Mouse (Mus musculus) MEL (cell line): ENCODE data around the gene Pgbd5. TPM values are rescaled to one million over a fixed set of nuclear protein-coding genes. Genes with fewer than 3 reads are reported as not detected.

Experiments used
- DNase-seq: peaks from one replicate; pipeline ENCODE4 v3.0.0; 2011; ENCODE audit warnings: low read depth, low spot score
- H3K27ac ChIP-seq: 2 replicates; pipeline ENCODE4 v1.5.1; 2012; ENCODE audit warnings: low read depth, mild to moderate bottlenecking, control low read depth, low read length, moderate library complexity; ENCODE audit not compliant: control insufficient read depth
- H3K27me3 ChIP-seq, 2 experiments: fragments of 150-350 bp in 1 of 2; sonication (generic) in 1 of 2; 2 replicates each; pipeline ENCODE4 v1.6.1; 2012; ENCODE audit warnings: low read length in 2 of 2, mild to moderate bottlenecking in 2 of 2, improper control_type of control experiment in 1 of 2, moderate library complexity in 1 of 2; ENCODE audit not compliant: insufficient read depth in 2 of 2, control insufficient read depth in 1 of 2
- H3K36me3 ChIP-seq, 2 experiments: 2 replicates each; pipeline ENCODE4 v1.6.1; 2012 to 2014; ENCODE audit warnings: low read length in 2 of 2, improper control_type of control experiment in 1 of 2, inconsistent platforms in 1 of 2, mild to moderate bottlenecking in 1 of 2; ENCODE audit not compliant: insufficient read depth in 2 of 2, control insufficient read depth in 1 of 2
- H3K4me1 ChIP-seq, 2 experiments: fragments of 150-350 bp in 1 of 2; sonication (generic) in 1 of 2; 2 replicates each; pipeline ENCODE4 v1.6.1; 2012; ENCODE audit warnings: low read length in 2 of 2, improper control_type of control experiment in 1 of 2, mild to moderate bottlenecking in 1 of 2; ENCODE audit not compliant: insufficient read depth in 2 of 2, control insufficient read depth in 1 of 2
- H3K4me3 ChIP-seq, 2 experiments: fragments of 150-350 bp in 1 of 2; sonication (generic) in 1 of 2; 2 replicates each; pipeline ENCODE4 v1.5.1; 2012; ENCODE audit warnings: low read depth in 2 of 2, low read length in 2 of 2, mild to moderate bottlenecking in 2 of 2, moderate library complexity in 2 of 2, control low read depth in 1 of 2, improper control_type of control experiment in 1 of 2; ENCODE audit not compliant: control insufficient read depth in 1 of 2, insufficient read depth in 1 of 2
- H3K79me2 ChIP-seq: 2 replicates; pipeline ENCODE4 v1.6.1; 2012; ENCODE audit warnings: mild to moderate bottlenecking, low read length, moderate library complexity; ENCODE audit not compliant: control insufficient read depth, poor library complexity, insufficient read depth
- H3K9ac ChIP-seq: 2 replicates; pipeline ENCODE4 v1.6.1; 2012; ENCODE audit warnings: low read depth, mild to moderate bottlenecking, control low read depth, low read length, moderate library complexity; ENCODE audit not compliant: control insufficient read depth, poor library complexity, severe bottlenecking
- H3K9me3 ChIP-seq: fragments of 150-350 bp; sonication (generic); replicated peaks from 2 replicates; pipeline ENCODE4 v1.6.1; 2012; ENCODE audit warnings: mild to moderate bottlenecking, low read length, improper control_type of control experiment, moderate library complexity; ENCODE audit not compliant: insufficient read depth
- CHD1 ChIP-seq: IDR thresholded peaks from 2 replicates; pipeline ENCODE4 v1.6.1; 2012; ENCODE audit warnings: low read depth, mild to moderate bottlenecking, inconsistent platforms, low read length, improper control_type of control experiment
- CTCF ChIP-seq, 3 experiments: IDR thresholded peaks in 2 of 3; conservative IDR thresholded peaks in 1 of 3; 2 replicates each; pipeline ENCODE4 v1.5.1; 2011 to 2012; ENCODE audit warnings: low read length in 3 of 3, low read depth in 2 of 3, mild to moderate bottlenecking in 2 of 3, improper control_type of control experiment in 1 of 3, inconsistent platforms in 1 of 3, mixed read lengths in 1 of 3, moderate library complexity in 1 of 3; ENCODE audit not compliant: control insufficient read depth in 1 of 3, insufficient read depth in 1 of 3, poor library complexity in 1 of 3, severe bottlenecking in 1 of 3
- E2F4 ChIP-seq: IDR thresholded peaks from 2 replicates; pipeline ENCODE4 v1.6.1; 2011; ENCODE audit warnings: low read depth, low read length, improper control_type of control experiment, borderline replicate concordance
- EP300 ChIP-seq, 2 experiments: IDR thresholded peaks; 2 replicates each; pipeline ENCODE4 v1.6.1; 2011; ENCODE audit warnings: improper control_type of control experiment in 2 of 2, low read length in 2 of 2, low read depth in 1 of 2, mild to moderate bottlenecking in 1 of 2
- ETS1 ChIP-seq: IDR thresholded peaks from 2 replicates; pipeline ENCODE4 v1.6.1; 2012; ENCODE audit warnings: low read depth, mild to moderate bottlenecking, inconsistent platforms, low read length, improper control_type of control experiment, moderate library complexity
- GABPA ChIP-seq: IDR thresholded peaks from 2 replicates; pipeline ENCODE4 v1.6.1; 2012; ENCODE audit warnings: low read depth, mild to moderate bottlenecking, inconsistent platforms, low read length, improper control_type of control experiment, moderate library complexity
- HCFC1 ChIP-seq: IDR thresholded peaks from 2 replicates; pipeline ENCODE4 v1.6.1; 2012; ENCODE audit warnings: low read depth, mild to moderate bottlenecking, inconsistent platforms, low read length, improper control_type of control experiment, moderate library complexity
- JUND ChIP-seq: IDR thresholded peaks from 2 replicates; pipeline ENCODE4 v1.6.1; 2011; ENCODE audit warnings: low read depth, mild to moderate bottlenecking, improper control_type of control experiment, low read length
- MYB ChIP-seq: IDR thresholded peaks from 2 replicates; pipeline ENCODE4 v1.6.1; 2011; ENCODE audit warnings: mild to moderate bottlenecking, low read depth, low read length, improper control_type of control experiment
- MYC ChIP-seq: IDR thresholded peaks from 2 replicates; pipeline ENCODE4 v1.6.1; 2011; ENCODE audit warnings: low read depth, mild to moderate bottlenecking, low read length, improper control_type of control experiment, moderate library complexity
- NELFE ChIP-seq: IDR thresholded peaks from 2 replicates; pipeline ENCODE4 v1.6.1; 2011; ENCODE audit warnings: low read depth, low read length, improper control_type of control experiment
- NRF1 ChIP-seq: IDR thresholded peaks from 2 replicates; pipeline ENCODE4 v1.6.1; 2014; ENCODE audit warnings: low read depth, mild to moderate bottlenecking, inconsistent platforms, low read length, improper control_type of control experiment, moderate library complexity; ENCODE audit not compliant: poor library complexity, insufficient read depth, severe bottlenecking
- POLR2A ChIP-seq, 2 experiments: IDR thresholded peaks; 2 replicates each; pipeline ENCODE4 v1.6.1; 2011 to 2012; ENCODE audit warnings: low read length in 2 of 2, mild to moderate bottlenecking in 2 of 2, control low read depth in 1 of 2, improper control_type of control experiment in 1 of 2, low read depth in 1 of 2, moderate library complexity in 1 of 2; ENCODE audit not compliant: control insufficient read depth in 1 of 2, insufficient read depth in 1 of 2, poor library complexity in 1 of 2
- SMC3 ChIP-seq: IDR thresholded peaks from 2 replicates; pipeline ENCODE4 v1.6.1; 2011; ENCODE audit warnings: low read depth, low read length, improper control_type of control experiment
- TAL1 ChIP-seq: IDR thresholded peaks from 2 replicates; pipeline ENCODE4 v1.6.1; 2012; ENCODE audit warnings: mild to moderate bottlenecking, inconsistent platforms, low read length, moderate library complexity, mixed read lengths
- TCF12 ChIP-seq: IDR thresholded peaks from 2 replicates; pipeline ENCODE4 v1.6.1; 2014; ENCODE audit warnings: low read depth, mild to moderate bottlenecking, inconsistent platforms, low read length, improper control_type of control experiment, moderate library complexity
- USF2 ChIP-seq, 2 experiments: IDR thresholded peaks; 2 replicates each; pipeline ENCODE4 v1.6.1; 2011 to 2012; ENCODE audit warnings: improper control_type of control experiment in 2 of 2, low read length in 2 of 2, borderline replicate concordance in 1 of 2, inconsistent platforms in 1 of 2, low read depth in 1 of 2, mild to moderate bottlenecking in 1 of 2; ENCODE audit not compliant: insufficient read depth in 1 of 2
- ZC3H11A ChIP-seq: IDR thresholded peaks from 2 replicates; pipeline ENCODE4 v1.6.1; 2012; ENCODE audit warnings: low read depth, mild to moderate bottlenecking, inconsistent platforms, low read length, improper control_type of control experiment
- ZNF384 ChIP-seq: IDR thresholded peaks from 2 replicates; pipeline ENCODE4 v1.6.1; 2012; ENCODE audit warnings: low read depth, mild to moderate bottlenecking, inconsistent platforms, low read length, improper control_type of control experiment
- polyA plus RNA-seq, 2 experiments: library from polyadenylated mRNA; stranded (reverse) in 1 of 2; unstranded in 1 of 2; fragments of >175 nt in 1 of 2; fragments of >200 nt in 1 of 2; gene quantifications; 2 replicates each; pipeline versions ENCODE4 v1.2.1 to v1.2.4; 2012; ENCODE audit warnings: low replicate concordance in 2 of 2, low read depth in 1 of 2; ENCODE audit not compliant: insufficient read length in 2 of 2, insufficient read depth in 1 of 2, missing spikeins in 1 of 2
- total RNA-seq: library from RNA; depleted of rRNA; stranded (reverse); fragments of 300-350 nt; gene quantifications from 2 replicates; pipeline ENCODE4 v1.2.3, GENCODE M21; 2012

The Pgbd5 gene
- total and polyA plus RNA-seq, 3 experiments = not detected

- Histone ChIP-seq H3K79me2 (no peaks in the 10 kb centered on the region), H3K4me1 (no peaks in the 10 kb centered on the region), H3K27ac (no peak overlapping the region), H3K9me3 (no peaks in the 10 kb centered on the region), H3K27me3 (no peaks in the 10 kb centered on the region), H3K4me3 (no peak overlapping the region), H3K36me3 (no peaks in the 10 kb centered on the region), H3K9ac (no peak overlapping the region)
- TF ChIP-seq CHD1 = no peak
- no peak for TF ChIP-seq MYC
- no peak for TF ChIP-seq TCF12
- no peak for TF ChIP-seq CTCF (IDR thresholded peaks at IDR 0.05 in 2 of 3, conservative IDR thresholded peaks at IDR 0.05 in 1 of 3; ENCODE audit: control insufficient read depth in 1 of 3, insufficient read depth in 1 of 3, low read depth in 2 of 3, low read length in 3 of 3, poor library complexity in 1 of 3, severe bottlenecking in 1 of 3)
- TF ChIP-seq POLR2A (IDR thresholded peaks at IDR 0.05; ENCODE audit: control insufficient read depth in 1 of 2, insufficient read depth in 1 of 2, low read depth in 1 of 2, low read length in 2 of 2, poor library complexity in 1 of 2) = no peak
- no peak for DNase-seq
These were observed 96.3 kb downstream of the Pgbd5 start for GRCm38 (mm10) chr8:124343151-124343550.

GRCm38 (mm10) chr8:124340360-124341068 is 98.9 kb downstream of the Pgbd5 start:
- H3K36me3 ChIP-seq = no peaks in the 10 kb centered on the region
- no peak for DNase-seq
- no peak overlapping the region for H3K4me3 ChIP-seq
- no peaks in the 10 kb centered on the region for H3K79me2 ChIP-seq
- no peaks in the 10 kb centered on the region for H3K27me3 ChIP-seq
- no peak overlapping the region for H3K9ac ChIP-seq
- TF ChIP-seq EP300 (IDR thresholded peaks at IDR 0.05; ENCODE audit: low read depth in 1 of 2, low read length in 2 of 2) = no peak
- H3K9me3 ChIP-seq = no peaks in the 10 kb centered on the region
- no peaks in the 10 kb centered on the region for H3K4me1 ChIP-seq
- no peak overlapping the region for H3K27ac ChIP-seq

GRCm38 (mm10) chr8:124339742-124340141 is 99.7 kb downstream of the Pgbd5 start:
- Histone ChIP-seq H3K27ac (no peak overlapping the region), H3K9me3 (no peaks in the 10 kb centered on the region), H3K4me3 (no peak overlapping the region), H3K27me3 (no peaks in the 10 kb centered on the region), H3K9ac (no peak overlapping the region), H3K79me2 (no peaks in the 10 kb centered on the region), H3K4me1 (no peaks in the 10 kb centered on the region), H3K36me3 (no peaks in the 10 kb centered on the region)
- no peak for TF ChIP-seq NRF1
- TF ChIP-seq ZNF384 = no peak
- TF ChIP-seq EP300 (IDR thresholded peaks at IDR 0.05; ENCODE audit: low read depth in 1 of 2, low read length in 2 of 2) = no peak
- DNase-seq = no peak

GRCm38 (mm10) chr8:124336302-124336701 is 103.2 kb downstream of the Pgbd5 start:
- H3K4me3 ChIP-seq = no peak overlapping the region
- no peaks in the 10 kb centered on the region for H3K36me3 ChIP-seq
- TF ChIP-seq HCFC1 (no peak), ZC3H11A (no peak), JUND (no peak), NELFE (no peak), ETS1 (no peak), EP300 (IDR thresholded peaks at IDR 0.05; ENCODE audit: low read depth in 1 of 2, low read length in 2 of 2) (no peak), USF2 (IDR thresholded peaks at IDR 0.05; ENCODE audit: borderline replicate concordance in 1 of 2, insufficient read depth in 1 of 2, low read depth in 1 of 2, low read length in 2 of 2) (no peak), GABPA (no peak), MYB (no peak), CTCF (IDR thresholded peaks at IDR 0.05 in 2 of 3, conservative IDR thresholded peaks at IDR 0.05 in 1 of 3; ENCODE audit: control insufficient read depth in 1 of 3, insufficient read depth in 1 of 3, low read depth in 2 of 3, low read length in 3 of 3, poor library complexity in 1 of 3, severe bottlenecking in 1 of 3) (no peak), SMC3 (no peak), TAL1 (no peak), E2F4 (no peak)

More at GRCm38 (mm10) chr8:124336302-124336701, 103.2 kb downstream of the Pgbd5 start:
- Histone ChIP-seq H3K27ac (no peak overlapping the region), H3K4me1 (no peaks in the 10 kb centered on the region), H3K27me3 (no peaks in the 10 kb centered on the region), H3K79me2 (no peaks in the 10 kb centered on the region), H3K9me3 (no peaks in the 10 kb centered on the region), H3K9ac (no peak overlapping the region)
- no peak for DNase-seq
